Mouse (Mus musculus) stomach, embryonic 16.5 days (tissue): Measurements from ENCODE around the gene Ccl27a. TPM values are rescaled to one million over a fixed set of nuclear protein-coding genes. Genes with fewer than 3 reads are reported as not detected.

Experiments used
- ATAC-seq: fragments of 200-750 bp; cut with Nextera tagmentation; 2 replicates; pipeline ENCODE4 v1.8.0; 2017; ENCODE audit warnings: moderate number of reproducible peaks, moderate TSS enrichment; ENCODE audit not compliant: insufficient read depth, low FRiP score
- H3K27ac ChIP-seq: fragments of 300-500 bp; sonication (generic); 2 replicates; pipeline ENCODE4 v1.5.1; 2014; ENCODE audit warnings: low read length
- H3K27me3 ChIP-seq: fragments of 300-500 bp; sonication (generic); 2 replicates; pipeline ENCODE4 v1.6.1; 2014; ENCODE audit warnings: low read length, control low read depth, mixed read lengths; ENCODE audit not compliant: control insufficient read depth, insufficient read depth
- H3K36me3 ChIP-seq: fragments of 300-500 bp; sonication (generic); 2 replicates; pipeline ENCODE4 v1.6.1; 2014; ENCODE audit warnings: low read length; ENCODE audit not compliant: control insufficient read depth, insufficient read depth
- H3K4me1 ChIP-seq: fragments of 300-500 bp; sonication (generic); 2 replicates; pipeline ENCODE4 v1.6.1; 2014; ENCODE audit warnings: low read length, control low read depth, mixed read lengths; ENCODE audit not compliant: control insufficient read depth, insufficient read depth
- H3K4me2 ChIP-seq: fragments of 300-500 bp; sonication (generic); 2 replicates; pipeline ENCODE4 v1.6.1; 2014; ENCODE audit warnings: low read depth, low read length, mixed read lengths
- H3K4me3 ChIP-seq: fragments of 300-500 bp; sonication (generic); replicated peaks from 2 replicates; pipeline ENCODE4 v1.5.1; 2014; ENCODE audit warnings: mild to moderate bottlenecking, low read length
- H3K9ac ChIP-seq: fragments of 300-500 bp; sonication (generic); 2 replicates; pipeline ENCODE4 v1.6.1; 2014; ENCODE audit warnings: low read length
- H3K9me3 ChIP-seq: fragments of 300-500 bp; sonication (generic); replicated peaks from 2 replicates; pipeline ENCODE4 v1.6.1; 2016; ENCODE audit warnings: low read length, control low read depth; ENCODE audit not compliant: control insufficient read depth
- whole genome bisulfite sequencing: fragments of 180-500 bp; shearing (Covaris S2); extraction: QIAGEN DNeasy Blood & Tissue Kit; methylation state at CpG from one replicate; pipeline ENCODE4 v1.1.7; 2014; 5-methylcytosine and 5-hydroxymethylcytosine counted together
- polyA plus RNA-seq: library from polyadenylated mRNA; unstranded; fragments of >200 nt; fragmentation: Nextera tagmentation; extraction: Ambion mirVana; gene quantifications from 2 replicates; pipeline ENCODE4 v1.2.1, GENCODE M21; 2015

The Ccl27a gene
- polyA plus RNA-seq, 1 experiment from 2014 or later: 33.6 TPM

DNA sequence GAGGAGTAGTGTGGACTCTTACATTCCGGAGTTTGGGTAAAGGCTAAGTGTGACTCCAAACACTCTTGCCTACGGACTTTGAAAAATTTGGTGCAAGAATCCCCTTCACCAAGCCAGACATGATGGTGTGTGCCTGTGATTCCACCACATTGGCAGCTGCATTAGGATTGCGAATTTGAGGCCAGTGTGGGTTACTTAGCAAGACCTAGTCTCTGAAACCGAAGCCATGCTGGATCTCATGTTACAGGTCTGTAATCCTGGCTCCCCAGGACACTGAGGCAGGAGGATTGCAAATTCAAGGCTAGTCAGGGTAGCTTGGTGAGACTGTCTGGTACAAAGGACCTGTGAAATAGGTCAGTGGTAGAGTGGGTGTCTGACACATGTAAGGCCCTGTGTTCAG lies 15.3 kb downstream of the Ccl27a start:
- no peaks in the 10 kb centered on the region for H3K27me3 ChIP-seq
- no peak overlapping the region for H3K4me2 ChIP-seq
- H3K36me3 ChIP-seq: no peaks in the 10 kb centered on the region
- H3K4me1 ChIP-seq: peaks cover 38% of the 10 kb centered on the region
- no peaks in the 10 kb centered on the region for H3K9me3 ChIP-seq
- H3K4me3 ChIP-seq: no peak overlapping the region
- 92% methylated on average over 4 of the region's 4 CpGs for WGBS
- no peak for ATAC-seq
- H3K9ac ChIP-seq: 0 out of 2 replicates have a peak overlapping the region, but pooled peaks have one; percentile 1
- no peak overlapping the region for H3K27ac ChIP-seq

DNA sequence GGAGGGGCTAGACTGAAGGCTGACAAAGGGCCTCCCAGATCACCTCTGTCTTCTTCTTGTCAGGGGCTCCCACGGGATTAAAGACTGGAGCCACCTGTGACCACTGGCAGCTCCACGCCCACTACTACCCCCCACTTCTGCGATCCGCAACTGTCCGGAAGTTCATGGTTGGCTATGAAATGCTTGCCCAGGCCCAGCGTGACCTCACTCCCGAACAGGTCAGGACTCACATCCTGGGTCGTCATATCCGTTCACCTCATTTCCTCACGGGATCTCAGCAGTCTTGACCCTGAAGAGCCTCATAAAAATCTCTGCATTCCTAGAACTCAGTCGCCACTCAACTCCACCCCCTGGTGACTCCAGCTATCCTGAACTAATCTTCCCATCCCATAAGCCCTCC lies 16.0 kb downstream of the Ccl27a start:
- no peak overlapping the region for H3K27ac ChIP-seq
- 75% methylated on average over 11 of the region's 11 CpGs for WGBS
- H3K4me3 ChIP-seq: no peak overlapping the region
- H3K4me1 ChIP-seq: peaks cover 38% of the 10 kb centered on the region
- ATAC-seq: no peak
- H3K9me3 ChIP-seq: no peaks in the 10 kb centered on the region
- H3K9ac ChIP-seq: no peak overlapping the region
- H3K36me3 ChIP-seq: no peaks in the 10 kb centered on the region
- no peak overlapping the region for H3K4me2 ChIP-seq
- no peaks in the 10 kb centered on the region for H3K27me3 ChIP-seq

DNA sequence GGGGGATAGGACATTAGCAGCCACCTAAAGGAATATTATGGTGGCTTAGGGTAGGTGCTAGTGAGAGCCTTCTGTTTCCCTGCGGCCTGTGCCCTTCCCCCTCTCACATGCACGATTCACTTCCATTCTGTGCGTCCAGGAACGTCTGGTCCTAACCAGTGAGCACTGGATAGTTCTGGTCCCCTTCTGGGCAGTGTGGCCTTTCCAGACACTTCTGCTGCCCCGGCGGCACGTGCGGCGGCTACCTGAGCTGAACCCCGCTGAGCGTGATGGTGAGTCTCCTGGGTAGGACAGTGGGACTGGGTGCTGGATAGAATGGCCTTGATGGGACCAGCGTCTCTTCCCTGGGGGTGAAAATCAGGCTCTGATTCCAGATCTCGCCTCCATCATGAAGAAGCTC lies 16.7 kb downstream of the Ccl27a start:
- WGBS: 92% methylated on average over 13 of the region's 13 CpGs
- Histone ChIP-seq H3K27ac (no peak overlapping the region), H3K36me3 (no peaks in the 10 kb centered on the region), H3K4me3 (no peak overlapping the region), H3K9ac (no peak overlapping the region), H3K27me3 (no peaks in the 10 kb centered on the region), H3K4me2 (no peak overlapping the region), H3K4me1 (peaks cover 33% of the 10 kb centered on the region), H3K9me3 (no peaks in the 10 kb centered on the region)
- ATAC-seq: no peak

DNA sequence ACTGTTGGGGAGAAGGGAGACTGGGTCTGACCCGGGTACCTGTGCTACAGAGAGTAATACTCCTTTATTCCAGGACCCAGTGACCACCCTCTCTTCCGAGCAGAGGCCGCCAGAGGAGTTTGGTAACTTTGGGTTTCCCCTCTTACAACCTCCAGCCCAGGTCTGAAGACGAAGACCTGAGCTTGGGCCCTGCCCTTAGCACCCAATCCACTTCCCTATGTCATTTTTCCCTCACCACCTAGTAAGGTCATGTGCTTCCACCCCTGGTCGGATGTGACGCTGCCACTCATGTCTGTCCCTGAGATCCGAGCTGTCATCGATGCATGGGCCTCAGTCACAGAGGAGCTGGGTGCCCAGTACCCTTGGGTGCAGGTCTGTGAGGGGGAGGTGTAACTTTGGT lies 17.6 kb downstream of the Ccl27a start:
- WGBS: 75% methylated on average over 8 of the region's 8 CpGs
- Histone ChIP-seq H3K4me3 (peak overlapping the region; percentile 74), H3K4me1 (peaks cover 25% of the 10 kb centered on the region), H3K27me3 (no peaks in the 10 kb centered on the region), H3K27ac (no peak overlapping the region), H3K9me3 (no peaks in the 10 kb centered on the region), H3K36me3 (no peaks in the 10 kb centered on the region), H3K4me2 (peak overlapping the region; percentile 77), H3K9ac (peak overlapping the region; percentile 64)
- ATAC-seq: no peak

DNA sequence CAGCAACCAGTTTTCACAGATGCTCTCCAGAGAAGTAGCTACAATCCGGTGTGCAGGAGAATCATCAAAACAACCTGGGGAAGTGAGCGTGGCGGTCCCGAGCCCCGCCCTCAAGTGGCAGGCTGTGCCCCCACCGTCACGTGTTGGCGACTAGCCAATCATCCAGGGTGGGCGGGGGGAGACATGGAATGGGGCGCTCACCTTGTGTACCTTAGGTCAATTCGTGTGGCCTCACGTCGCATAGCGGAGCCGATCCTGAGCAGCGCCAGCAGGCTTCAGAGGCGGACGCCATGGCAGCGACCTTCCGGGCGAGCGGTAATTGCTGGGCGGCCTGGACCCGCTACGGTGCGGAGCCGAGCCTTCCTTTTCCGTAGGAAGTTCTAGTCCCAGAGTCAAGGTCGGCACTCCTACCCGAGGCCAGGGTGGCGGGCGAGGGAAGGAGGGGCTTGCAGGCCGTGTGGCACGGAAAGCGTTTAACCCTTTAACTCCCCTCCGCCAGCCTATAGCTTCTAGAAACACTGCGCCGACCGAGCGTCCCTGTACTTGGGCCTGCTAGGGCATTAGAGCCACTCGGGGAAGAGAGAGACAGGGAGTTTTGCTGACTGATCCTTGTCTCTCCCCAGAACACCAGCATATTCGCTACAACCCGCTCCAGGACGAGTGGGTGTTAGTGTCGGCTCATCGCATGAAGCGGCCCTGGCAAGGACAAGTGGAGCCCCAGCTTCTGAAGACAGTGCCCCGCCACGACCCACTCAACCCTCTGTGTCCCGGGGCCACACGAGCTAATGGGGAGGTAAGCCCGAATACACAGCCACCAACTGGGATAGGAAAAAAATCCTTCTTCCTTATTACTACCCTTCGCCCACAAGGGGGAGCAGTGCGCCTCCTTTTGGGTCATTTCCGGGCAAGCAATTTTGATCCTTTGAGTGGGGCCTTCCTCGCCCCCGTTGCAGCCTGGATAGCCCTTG lies 18.4 kb downstream of the Ccl27a start, which contains the start of gene Sigmar1:
TSS of gene Sigmar1 (minus strand) at position 820 of the 968 bp plus-strand sequence.
- Histone ChIP-seq H3K4me1 (peaks cover 16% of the 10 kb centered on the region), H3K4me3 (peak within 1 kb of the TSS; percentile 74), H3K9ac (peak within 1 kb of the TSS; percentile 80), H3K27me3 (no peaks in the 10 kb centered on the region), H3K9me3 (no peaks in the 10 kb centered on the region), H3K27ac (peak within 1 kb of the TSS; percentile 90), H3K36me3 (no peaks in the 10 kb centered on the region), H3K4me2 (peak within 1 kb of the TSS; percentile 77)
- peak; percentile 70 for ATAC-seq
- under 1% methylated on average over 57 of the region's 57 CpGs for WGBS

DNA sequence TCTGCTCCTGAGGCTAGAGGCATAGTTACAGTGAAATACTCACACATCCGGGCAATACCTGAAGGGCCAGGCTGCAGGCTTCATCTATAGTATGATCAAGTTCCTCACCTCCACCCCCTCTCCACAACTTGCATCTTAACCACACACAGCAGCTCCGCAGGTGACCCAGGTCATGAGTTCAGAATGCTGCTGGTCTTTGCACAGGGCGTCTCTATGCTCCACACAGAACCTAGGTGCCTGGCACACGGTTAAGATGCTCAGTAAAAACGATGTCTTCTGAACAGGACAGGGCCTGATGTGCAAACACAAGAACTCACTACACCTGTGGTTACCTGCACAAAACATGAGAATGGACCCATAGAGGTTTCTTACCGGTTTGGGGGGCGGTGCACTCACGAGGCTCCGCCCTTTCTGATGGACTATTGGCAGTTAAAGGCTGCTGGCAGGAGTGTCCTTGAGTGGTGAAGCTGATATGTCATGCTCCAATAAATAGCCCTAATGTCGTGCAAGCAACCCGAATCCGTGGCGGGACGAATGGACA lies 19.2 kb downstream of the Ccl27a start, which contains the start of gene Galt:
TSS of gene Galt (plus strand) at position 432 of the 541 bp plus-strand sequence.
- Histone ChIP-seq H3K4me3 (peak within 1 kb of the TSS; percentile 74), H3K27ac (peak within 1 kb of the TSS; percentile 90), H3K4me1 (peaks cover 14% of the 10 kb centered on the region), H3K36me3 (no peaks in the 10 kb centered on the region), H3K4me2 (peak within 1 kb of the TSS; percentile 77), H3K27me3 (no peaks in the 10 kb centered on the region), H3K9ac (peak within 1 kb of the TSS; percentile 80), H3K9me3 (no peaks in the 10 kb centered on the region)
- peak; percentile 59; the same call in 1 of the 2 replicates for ATAC-seq
- WGBS: 16% methylated on average over 14 of the region's 14 CpGs

DNA sequence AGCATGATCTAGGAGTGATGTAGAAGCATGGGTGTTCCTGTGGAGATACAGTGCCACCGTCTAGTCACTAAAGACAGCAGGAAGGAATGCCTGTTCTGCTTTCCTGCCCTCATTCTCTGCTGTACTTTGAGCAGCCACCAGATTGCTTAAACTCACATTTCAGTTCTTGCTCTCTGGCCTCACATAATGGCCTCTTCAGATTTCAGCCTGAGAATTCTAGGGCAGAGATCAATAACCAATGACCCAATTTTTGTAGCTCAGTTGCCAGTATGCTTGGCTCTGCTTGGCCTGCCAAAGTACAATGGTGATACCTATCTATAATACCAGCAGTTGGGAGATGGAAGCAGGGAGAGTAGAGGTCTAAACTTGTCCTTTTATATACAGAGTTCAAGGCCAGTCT lies 29.0 kb downstream of the Ccl27a start:
- Histone ChIP-seq H3K9ac (no peak overlapping the region), H3K9me3 (peaks cover 5% of the 10 kb centered on the region), H3K4me3 (no peak overlapping the region), H3K27ac (no peak overlapping the region), H3K36me3 (no peaks in the 10 kb centered on the region), H3K27me3 (no peaks in the 10 kb centered on the region), H3K4me1 (peaks cover 5% of the 10 kb centered on the region; the same call in 1 of the 2 replicates), H3K4me2 (no peak overlapping the region)
- no peak for ATAC-seq
- 67% methylated on average over 1 of the region's 1 CpGs for whole genome bisulfite sequencing

DNA sequence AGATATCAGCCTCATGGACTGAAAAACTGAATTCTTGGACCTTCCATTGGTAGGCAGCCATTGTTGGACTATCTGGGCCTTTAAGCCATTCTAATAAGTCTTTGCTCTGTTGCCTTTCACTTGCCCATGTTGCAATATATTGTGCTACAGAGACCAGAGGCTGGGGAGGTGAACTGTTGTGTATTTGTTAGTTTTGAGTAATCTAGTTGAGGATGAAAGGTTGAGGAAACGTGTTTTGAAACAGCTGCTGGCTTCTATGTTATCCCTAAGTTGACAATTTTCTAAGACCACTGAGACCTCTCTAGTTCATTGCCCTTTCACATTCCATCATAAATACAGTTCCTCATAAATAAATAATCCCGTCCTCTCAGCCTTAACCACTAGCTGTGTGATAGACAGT lies 29.9 kb downstream of the Ccl27a start:
- WGBS: 64% methylated on average over 2 of the region's 2 CpGs
- H3K4me1 ChIP-seq: peaks cover 10% of the 10 kb centered on the region

DNA sequence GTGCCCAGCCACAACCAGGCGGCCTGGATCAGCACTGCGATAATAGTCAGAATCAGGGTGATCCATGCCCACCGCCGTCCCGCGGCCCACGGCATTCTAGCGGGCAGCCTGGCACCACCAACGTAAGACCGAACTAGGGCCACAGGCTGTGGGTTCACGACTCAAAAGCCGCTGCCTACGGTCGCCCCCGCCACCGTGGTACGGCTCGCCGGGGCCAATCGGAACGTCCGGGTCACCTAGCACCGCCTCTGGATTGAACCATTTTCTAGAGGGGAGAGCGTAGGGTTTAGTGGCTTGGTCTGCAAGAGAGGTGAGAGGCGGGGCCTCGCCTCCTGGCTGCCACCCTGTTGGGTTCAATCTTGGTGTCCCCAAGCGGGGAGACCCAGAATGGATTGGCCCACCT lies 32.9 kb downstream of the Ccl27a start:
- H3K4me2 ChIP-seq: peak overlapping the region; percentile 64
- 1% methylated on average over 27 of the region's 27 CpGs for WGBS
- H3K9me3 ChIP-seq: no peaks in the 10 kb centered on the region
- H3K4me1 ChIP-seq: peaks cover 15% of the 10 kb centered on the region
- peak overlapping the region; percentile 81 for H3K9ac ChIP-seq
- H3K27ac ChIP-seq: peak overlapping the region; percentile 85
- ATAC-seq: peak; percentile 96
- no peaks in the 10 kb centered on the region; the same call in 1 of the 2 replicates for H3K36me3 ChIP-seq
- peak overlapping the region; percentile 69 for H3K4me3 ChIP-seq
- H3K27me3 ChIP-seq: no peaks in the 10 kb centered on the region

More for the DNA sequence above, 29.9 kb downstream of the Ccl27a start:
- no peak overlapping the region for H3K27ac ChIP-seq
- no peak overlapping the region for H3K4me3 ChIP-seq
- H3K36me3 ChIP-seq: no peaks in the 10 kb centered on the region; the same call in 1 of the 2 replicates
- no peaks in the 10 kb centered on the region for H3K27me3 ChIP-seq
- peaks cover 5% of the 10 kb centered on the region for H3K9me3 ChIP-seq
- H3K9ac ChIP-seq: no peak overlapping the region
- no peak for ATAC-seq
- no peak overlapping the region for H3K4me2 ChIP-seq
